Mouse (Mus musculus) intestine, embryonic 14.5 days (tissue): Measurements from ENCODE around the gene Ckap2l. TPM values are rescaled to one million over a fixed set of nuclear protein-coding genes. Genes with fewer than 3 reads are reported as not detected.

ENCODE experiments used
- ATAC-seq: fragments of 200-750 bp; cut with Nextera tagmentation; replicated peaks from 2 replicates; pipeline ENCODE4 v1.8.0; 2017; ENCODE audit warnings: low read depth, moderate number of reproducible peaks, moderate TSS enrichment, moderate library complexity; ENCODE audit not compliant: low FRiP score, low TSS enrichment
- DNase-seq: peaks from one replicate; pipeline ENCODE4 v3.0.0-alpha.2; 2018; ENCODE audit warnings: low spot score
- H3K27ac ChIP-seq: fragments of 300-500 bp; sonication (generic); 2 replicates; pipeline ENCODE4 v1.5.1; 2014; ENCODE audit warnings: low read depth, mild to moderate bottlenecking, control low read depth
- H3K27me3 ChIP-seq: fragments of 300-500 bp; sonication (generic); replicated peaks from 2 replicates; pipeline ENCODE4 v1.6.1; 2014; ENCODE audit warnings: low read length, control low read depth; ENCODE audit not compliant: control insufficient read depth, insufficient read depth
- H3K36me3 ChIP-seq: fragments of 300-500 bp; sonication (generic); 2 replicates; pipeline ENCODE4 v1.6.1; 2014; ENCODE audit warnings: low read length, control low read depth; ENCODE audit not compliant: control insufficient read depth, insufficient read depth
- H3K4me1 ChIP-seq: fragments of 300-500 bp; sonication (generic); replicated peaks from 2 replicates; pipeline ENCODE4 v1.6.1; 2014; ENCODE audit warnings: low read length, control low read depth, mixed read lengths; ENCODE audit not compliant: control insufficient read depth, insufficient read depth
- H3K4me2 ChIP-seq: fragments of 300-500 bp; sonication (generic); 2 replicates; pipeline ENCODE4 v1.6.1; 2014; ENCODE audit warnings: low read length
- H3K4me3 ChIP-seq: fragments of 300-500 bp; sonication (generic); 2 replicates; pipeline ENCODE4 v1.5.1; 2014; ENCODE audit warnings: low read depth, low read length, control low read depth, mixed read lengths
- H3K9ac ChIP-seq: fragments of 300-500 bp; sonication (generic); 2 replicates; pipeline ENCODE4 v1.6.1; 2014; ENCODE audit warnings: mild to moderate bottlenecking, low read length
- H3K9me3 ChIP-seq: fragments of 300-500 bp; sonication (generic); 2 replicates; pipeline ENCODE4 v1.6.1; 2016; ENCODE audit warnings: low read length, control low read depth; ENCODE audit not compliant: control insufficient read depth
- WGBS: fragments of 180-500 bp; shearing (Covaris S2); extraction: QIAGEN DNeasy Blood & Tissue Kit; methylation state at CpG from one replicate; pipeline ENCODE4 v1.1.7; 2014; 5-methylcytosine and 5-hydroxymethylcytosine counted together
- polyA plus RNA-seq: library from polyadenylated mRNA; unstranded; fragments of >200 nt; fragmentation: Nextera tagmentation; extraction: Ambion mirVana; gene quantifications from 2 replicates; pipeline ENCODE4 v1.2.1, GENCODE M21; 2014

Ckap2l gene
- polyA plus RNA-seq, 1 experiment from 2014 or later = 48.6 TPM

GRCm38 (mm10) chr2:129227011-129227529 is 69.9 kb downstream of the Ckap2l start:
- H3K4me3 ChIP-seq = no peak overlapping the region
- 78% methylated on average over 7 of the region's 7 CpGs for WGBS
- ATAC-seq = no peak
- H3K9ac ChIP-seq = no peak overlapping the region
- H3K27me3 ChIP-seq = no peaks in the 10 kb centered on the region
- H3K9me3 ChIP-seq = no peaks in the 10 kb centered on the region
- DNase-seq = no peak
- H3K36me3 ChIP-seq = no peaks in the 10 kb centered on the region
- no peak overlapping the region for H3K27ac ChIP-seq
- no peaks in the 10 kb centered on the region for H3K4me1 ChIP-seq
- H3K4me2 ChIP-seq = no peak overlapping the region

- H3K27ac ChIP-seq = no peak overlapping the region
- H3K9me3 ChIP-seq = no peaks in the 10 kb centered on the region
- H3K4me1 ChIP-seq = no peaks in the 10 kb centered on the region
- 0 out of 2 replicates have a peak, but pooled peaks have one; percentile 16 for ATAC-seq
- H3K36me3 ChIP-seq = no peaks in the 10 kb centered on the region
- H3K4me3 ChIP-seq = no peak overlapping the region
- DNase-seq = no peak
- no peak overlapping the region for H3K4me2 ChIP-seq
- no peak overlapping the region for H3K9ac ChIP-seq
- no peaks in the 10 kb centered on the region for H3K27me3 ChIP-seq
- 65% methylated on average over 11 of the region's 11 CpGs for WGBS
These were observed 70.6 kb downstream of the Ckap2l start for GRCm38 (mm10) chr2:129226296-129226851.

- Histone ChIP-seq H3K9me3 (no peaks in the 10 kb centered on the region), H3K4me3 (no peak overlapping the region), H3K27me3 (no peaks in the 10 kb centered on the region), H3K4me2 (no peak overlapping the region), H3K27ac (no peak overlapping the region), H3K9ac (no peak overlapping the region), H3K36me3 (no peaks in the 10 kb centered on the region), H3K4me1 (no peaks in the 10 kb centered on the region)
- DNase-seq (no peak), ATAC-seq (no peak)
- WGBS = 91% methylated on average over 17 of the region's 17 CpGs
These were observed 71.7 kb downstream of the Ckap2l start for GRCm38 (mm10) chr2:129225251-129225819.

- Histone ChIP-seq H3K4me3 (no peak overlapping the region), H3K36me3 (no peaks in the 10 kb centered on the region), H3K4me1 (no peaks in the 10 kb centered on the region), H3K4me2 (no peak overlapping the region), H3K27ac (no peak overlapping the region), H3K9ac (no peak overlapping the region), H3K9me3 (no peaks in the 10 kb centered on the region), H3K27me3 (no peaks in the 10 kb centered on the region)
- DNase-seq = no peak
- 72% methylated on average over 4 of the region's 4 CpGs for WGBS
- ATAC-seq = no peak
These were observed 72.8 kb downstream of the Ckap2l start for GRCm38 (mm10) chr2:129224178-129224577.

GRCm38 (mm10) chr2:129221097-129221632 is 75.8 kb downstream of the Ckap2l start:
- DNase-seq (no peak), ATAC-seq (no peak)
- Histone ChIP-seq H3K9me3 (no peaks in the 10 kb centered on the region), H3K27me3 (no peaks in the 10 kb centered on the region), H3K36me3 (no peaks in the 10 kb centered on the region), H3K4me2 (no peak overlapping the region), H3K27ac (no peak overlapping the region), H3K4me1 (no peaks in the 10 kb centered on the region), H3K9ac (no peak overlapping the region), H3K4me3 (no peak overlapping the region)
- WGBS = 81% methylated on average over 9 of the region's 9 CpGs

GRCm38 (mm10) chr2:129218537-129219105 is 78.4 kb downstream of the Ckap2l start:
- Histone ChIP-seq H3K27me3 (no peaks in the 10 kb centered on the region), H3K4me1 (no peaks in the 10 kb centered on the region)

More at GRCm38 (mm10) chr2:129218537-129219105, 78.4 kb downstream of the Ckap2l start:
- H3K4me3 ChIP-seq = no peak overlapping the region
- DNase-seq (no peak), ATAC-seq (no peak)
- 84% methylated on average over 4 of the region's 4 CpGs for WGBS
- H3K4me2 ChIP-seq = no peak overlapping the region
- no peaks in the 10 kb centered on the region for H3K9me3 ChIP-seq
- no peak overlapping the region for H3K27ac ChIP-seq
- H3K36me3 ChIP-seq = no peaks in the 10 kb centered on the region
- H3K9ac ChIP-seq = no peak overlapping the region

Other genes with a start within 250 kb of the Ckap2l start
- 0.09 and 0.35 TPM in 2 replicates for gene Vinac1, start 249.0 kb downstream of the Ckap2l start, polyA plus RNA-seq
- 16.2 and 17.5 TPM in 2 replicates for gene Ttl, start 231.3 kb downstream of the Ckap2l start, polyA plus RNA-seq
- gene Polr1b, start 196.2 kb downstream of the Ckap2l start, polyA plus RNA-seq = 23.2 and 31.7 TPM in 2 replicates
- 28.7 and 31.3 TPM in 2 replicates for gene Chchd5, start 167.5 kb downstream of the Ckap2l start, polyA plus RNA-seq
- 61.1 and 67.8 TPM in 2 replicates for gene Slc20a1, start 98.4 kb downstream of the Ckap2l start, polyA plus RNA-seq
- 0.15 TPM in 1 of 2 replicates, not detected in the other for gene Il1a, start 12.8 kb upstream of the Ckap2l start, polyA plus RNA-seq
- gene Il1b, start 73.9 kb upstream of the Ckap2l start, polyA plus RNA-seq = 0.18 and 0.31 TPM in 2 replicates
- not detected in 2 replicates for gene F830045P16Rik, start 239.4 kb upstream of the Ckap2l start, polyA plus RNA-seq